Mouse (Mus musculus): ENCODE data around the gene Syngr4.
"Not testable (repeated sequence)": the region's sequence is repeated elsewhere in the genome, so short reads cannot be mapped to it uniquely, and the experiment has no call there.

The Syngr4 gene

GRCm38 (mm10) chr7:45914067-45914466 is 17.6 kb upstream of the Syngr4 start:
- no peak for DNase-seq

- no peak for DNase-seq
Observed at GRCm38 (mm10) chr7:45909145-45909544, 12.6 kb upstream of the Syngr4 start.

GRCm38 (mm10) chr7:45908384-45908783 is 11.9 kb upstream of the Syngr4 start:
- no peak for DNase-seq

GRCm38 (mm10) chr7:45906622-45907021 is 10.1 kb upstream of the Syngr4 start:
- no peak for DNase-seq

GRCm38 (mm10) chr7:45902481-45903002 is 6.0 kb upstream of the Syngr4 start:
- DNase-seq = no peak

GRCm38 (mm10) chr7:45901562-45901961 is 5.0 kb upstream of the Syngr4 start:
- DNase-seq = no peak

- DNase-seq = not testable (repeated sequence)
Observed at GRCm38 (mm10) chr7:45898125-45898524, 1.6 kb upstream of the Syngr4 start.

- DNase-seq = peak; percentile 49
Observed at GRCm38 (mm10) chr7:45897258-45897757, 794 bp upstream of the Syngr4 start.

GRCm38 (mm10) chr7:45895931-45896516 is 490 bp downstream of the Syngr4 start:
- no peak for DNase-seq

- no peak for DNase-seq
Observed at GRCm38 (mm10) chr7:45892651-45893050, 3.9 kb downstream of the Syngr4 start.

GRCm38 (mm10) chr7:45887246-45887645 is 9.3 kb downstream of the Syngr4 start:
- DNase-seq = no peak

- no peak for DNase-seq
Observed at GRCm38 (mm10) chr7:45881011-45881410, 15.5 kb downstream of the Syngr4 start.

GRCm38 (mm10) chr7:45880531-45880930 is 16.0 kb downstream of the Syngr4 start:
- no peak for DNase-seq

- not testable (repeated sequence) for DNase-seq
Observed at GRCm38 (mm10) chr7:45878278-45878677, 18.2 kb downstream of the Syngr4 start, which contains the start of gene Grin2d. Gene Grin2d, minus strand, starts transcription at chr7:45878378.

GRCm38 (mm10) chr7:45876895-45877294 is 19.6 kb downstream of the Syngr4 start:
- no peak for DNase-seq

GRCm38 (mm10) chr7:45873061-45873947 is 23.2 kb downstream of the Syngr4 start:
- peak; percentile 50 for DNase-seq

- peak; percentile 94 for DNase-seq
Observed at GRCm38 (mm10) chr7:45872624-45873023, 23.9 kb downstream of the Syngr4 start, which contains the start of gene Kdelr1. Gene Kdelr1, plus strand, starts transcription at chr7:45872772.

GRCm38 (mm10) chr7:45870282-45871058 is 26.0 kb downstream of the Syngr4 start:
- no peak for DNase-seq

GRCm38 (mm10) chr7:45869787-45870186 is 26.7 kb downstream of the Syngr4 start:
- no peak for DNase-seq

- no peak for DNase-seq
Observed at GRCm38 (mm10) chr7:45869107-45869670, 27.3 kb downstream of the Syngr4 start.

- no peak for DNase-seq
Observed at GRCm38 (mm10) chr7:45867871-45868270, 28.6 kb downstream of the Syngr4 start.

Data from right cerebral cortex, postnatal 4 days (tissue).